Mouse (Mus musculus) midbrain, embryonic 14.5 days (tissue): Measurements from ENCODE around the gene Bnip2. TPM values are rescaled to one million over a fixed set of nuclear protein-coding genes. Genes with fewer than 3 reads are reported as not detected.
"Not testable (repeated sequence)": the region's sequence is repeated elsewhere in the genome, so short reads cannot be mapped to it uniquely, and the experiment has no call there.

ENCODE experiments used
- ATAC-seq: fragments of 200-750 bp; cut with Nextera tagmentation; 2 replicates; pipeline ENCODE4 v1.8.0; 2017; ENCODE audit warnings: moderate number of reproducible peaks, moderate library complexity; ENCODE audit not compliant: low FRiP score, low TSS enrichment
- DNase-seq: peaks from one replicate; pipeline ENCODE4 v3.0.0-alpha.2; 2015
- H3K27ac ChIP-seq: fragments of 300-500 bp; sonication (generic); replicated peaks from 2 replicates; pipeline ENCODE4 v1.5.1; 2014; ENCODE audit warnings: mild to moderate bottlenecking, low read depth, low read length, moderate library complexity
- H3K27me3 ChIP-seq: fragments of 300-500 bp; sonication (generic); 2 replicates; pipeline ENCODE4 v1.6.1; 2014; ENCODE audit warnings: low read length, control low read depth, mixed read lengths; ENCODE audit not compliant: control insufficient read depth, insufficient read depth
- H3K36me3 ChIP-seq: fragments of 300-500 bp; sonication (generic); 2 replicates; pipeline ENCODE4 v1.6.1; 2014; ENCODE audit warnings: low read length, control low read depth; ENCODE audit not compliant: control insufficient read depth, insufficient read depth
- H3K4me1 ChIP-seq: fragments of 300-500 bp; sonication (generic); 2 replicates; pipeline ENCODE4 v1.6.1; 2014; ENCODE audit warnings: mild to moderate bottlenecking, antibody characterized with exemption, low read length, control low read depth; ENCODE audit not compliant: control insufficient read depth, insufficient read depth
- H3K4me2 ChIP-seq: fragments of 300-500 bp; sonication (generic); 2 replicates; pipeline ENCODE4 v1.6.1; 2014; ENCODE audit warnings: mild to moderate bottlenecking, low read length, moderate library complexity
- H3K4me3 ChIP-seq: fragments of 300-500 bp; sonication (generic); replicated peaks from 2 replicates; pipeline ENCODE4 v1.5.1; 2014; ENCODE audit warnings: low read depth, low read length
- H3K9ac ChIP-seq: fragments of 300-500 bp; sonication (generic); replicated peaks from 2 replicates; pipeline ENCODE4 v1.6.1; 2014; ENCODE audit warnings: mild to moderate bottlenecking, low read length, moderate library complexity
- H3K9me3 ChIP-seq: fragments of 300-500 bp; sonication (generic); 2 replicates; pipeline ENCODE4 v1.6.1; 2016; ENCODE audit warnings: low read length, control low read depth, mixed read lengths; ENCODE audit not compliant: control insufficient read depth
- WGBS: fragments of 180-500 bp; shearing (Covaris S2); extraction: QIAGEN DNeasy Blood & Tissue Kit; methylation state at CpG from one replicate; pipeline ENCODE4 v1.1.7; 2014; 5-methylcytosine and 5-hydroxymethylcytosine counted together
- polyA plus RNA-seq: library from polyadenylated mRNA; unstranded; fragments of >200 nt; fragmentation: Nextera tagmentation; extraction: Ambion mirVana; gene quantifications from 2 replicates; pipeline ENCODE4 v1.2.1, GENCODE M21; 2014

The Bnip2 gene
- polyA plus RNA-seq, 1 experiment from 2014 or later, result 92.8 TPM

- 76% methylated on average over 1 of the region's 1 CpGs for WGBS
- no peak for ATAC-seq
Observed at GRCm38 (mm10) chr9:70021610-70022009, 32.3 kb downstream of the Bnip2 start.

GRCm38 (mm10) chr9:70022083-70022482 lies 32.8 kb downstream of the Bnip2 start:
- 97% methylated on average over 4 of the region's 4 CpGs for WGBS
- no peak for ATAC-seq
- no peaks in the 10 kb centered on the region for H3K9me3 ChIP-seq

More at GRCm38 (mm10) chr9:70021610-70022009, 32.3 kb downstream of the Bnip2 start:
- no peak overlapping the region for H3K4me2 ChIP-seq
- no peaks in the 10 kb centered on the region for H3K4me1 ChIP-seq
- no peak overlapping the region for H3K9ac ChIP-seq
- no peak overlapping the region for H3K27ac ChIP-seq
- no peak for DNase-seq
- H3K36me3 ChIP-seq, result peaks cover 24% of the 10 kb centered on the region
- no peaks in the 10 kb centered on the region for H3K9me3 ChIP-seq
- H3K27me3 ChIP-seq, result no peaks in the 10 kb centered on the region
- no peak overlapping the region for H3K4me3 ChIP-seq

GRCm38 (mm10) chr9:70023615-70024014 lies 34.3 kb downstream of the Bnip2 start:
- not testable (repeated sequence) for H3K4me1 ChIP-seq, DNase-seq, H3K4me2 ChIP-seq, H3K9ac ChIP-seq, H3K4me3 ChIP-seq, H3K27ac ChIP-seq, ATAC-seq, H3K27me3 ChIP-seq, H3K9me3 ChIP-seq
- peaks cover 22% of the 10 kb centered on the region for H3K36me3 ChIP-seq
- 80% methylated on average over 1 of the region's 1 CpGs for WGBS

More at GRCm38 (mm10) chr9:70022083-70022482, 32.8 kb downstream of the Bnip2 start:
- DNase-seq, result no peak
- Histone ChIP-seq H3K4me1 (no peaks in the 10 kb centered on the region), H3K27ac (no peak overlapping the region), H3K4me3 (no peak overlapping the region), H3K9ac (no peak overlapping the region), H3K4me2 (no peak overlapping the region), H3K36me3 (peaks cover 22% of the 10 kb centered on the region), H3K27me3 (no peaks in the 10 kb centered on the region)

DNA sequence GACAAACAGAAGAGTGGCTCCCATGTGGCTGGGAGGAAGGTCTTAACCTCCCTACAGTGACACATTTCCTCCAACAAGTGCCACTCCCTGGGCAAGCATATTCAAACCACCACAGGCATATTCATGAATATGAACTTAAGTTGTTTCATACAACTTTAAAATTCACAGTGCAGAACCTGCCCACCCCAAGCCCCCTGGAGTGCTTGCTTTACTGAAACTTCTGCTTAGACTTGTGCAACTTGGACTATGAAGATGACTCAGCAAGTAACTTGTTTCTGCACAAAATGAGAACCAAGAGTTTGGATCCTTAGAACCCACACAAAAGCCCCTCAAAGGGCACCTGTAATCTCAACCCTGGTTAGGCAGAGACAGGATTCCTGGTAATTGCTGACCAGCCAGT lies 35.4 kb downstream of the Bnip2 start:
- no peak overlapping the region for H3K4me2 ChIP-seq
- no peak for ATAC-seq

DNA sequence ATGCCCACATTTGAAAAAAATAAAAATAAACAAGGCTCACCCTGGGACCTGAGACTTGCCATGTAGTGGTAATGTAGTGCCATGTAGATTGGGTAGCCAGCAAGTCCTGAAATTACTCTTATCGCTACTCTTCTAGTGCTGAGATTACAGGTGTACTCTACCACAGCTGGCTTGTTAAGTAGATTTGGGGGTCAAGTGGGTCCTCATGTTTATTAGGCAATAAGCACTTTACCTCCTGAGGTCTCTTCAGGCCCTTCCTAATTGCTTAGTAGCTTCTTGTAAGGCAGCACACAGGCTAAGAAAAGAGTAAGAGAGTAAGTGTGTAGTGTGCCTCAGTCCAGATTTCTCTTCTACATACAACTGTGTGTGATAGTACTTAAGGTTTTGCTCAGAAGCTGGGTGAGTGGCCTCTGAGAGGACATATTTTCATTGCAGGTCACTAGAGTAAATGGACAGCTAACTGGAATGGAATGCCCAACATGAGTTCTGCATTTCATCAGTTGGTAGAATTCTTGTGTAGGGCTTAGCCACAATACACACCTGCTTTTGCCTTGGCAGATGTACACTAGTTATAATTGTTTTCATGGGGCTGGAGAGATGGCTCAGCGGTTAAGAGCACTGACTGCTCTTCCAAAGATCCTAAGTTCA lies 36.2 kb downstream of the Bnip2 start:
- DNase-seq (no peak), ATAC-seq (no peak)
- H3K27me3 ChIP-seq, result no peaks in the 10 kb centered on the region
- no peak overlapping the region for H3K4me2 ChIP-seq
- no peaks in the 10 kb centered on the region for H3K4me1 ChIP-seq
- 92% methylated on average over 2 of the region's 2 CpGs for WGBS
- no peak overlapping the region for H3K27ac ChIP-seq
- H3K9me3 ChIP-seq, result no peaks in the 10 kb centered on the region
- no peak overlapping the region for H3K9ac ChIP-seq
- no peak overlapping the region for H3K4me3 ChIP-seq
- H3K36me3 ChIP-seq, result peaks cover 10% of the 10 kb centered on the region

More for the DNA sequence above, 35.4 kb downstream of the Bnip2 start:
- no peaks in the 10 kb centered on the region for H3K4me1 ChIP-seq
- H3K9ac ChIP-seq, result no peak overlapping the region
- no peaks in the 10 kb centered on the region for H3K9me3 ChIP-seq
- no peak overlapping the region for H3K27ac ChIP-seq
- no peaks in the 10 kb centered on the region for H3K27me3 ChIP-seq
- no peak overlapping the region for H3K4me3 ChIP-seq
- H3K36me3 ChIP-seq, result peaks cover 16% of the 10 kb centered on the region
- DNase-seq, result no peak

GRCm38 (mm10) chr9:70032167-70032566 lies 42.9 kb downstream of the Bnip2 start:
- 94% methylated on average over 1 of the region's 1 CpGs for WGBS
- DNase-seq, result no peak
- no peak for ATAC-seq
- H3K9me3 ChIP-seq, result no peaks in the 10 kb centered on the region
- no peaks in the 10 kb centered on the region for H3K4me1 ChIP-seq
- H3K27ac ChIP-seq, result no peak overlapping the region
- H3K36me3 ChIP-seq, result no peaks in the 10 kb centered on the region
- no peak overlapping the region for H3K9ac ChIP-seq
- H3K27me3 ChIP-seq, result no peaks in the 10 kb centered on the region
- H3K4me2 ChIP-seq, result no peak overlapping the region
- no peak overlapping the region for H3K4me3 ChIP-seq

DNA sequence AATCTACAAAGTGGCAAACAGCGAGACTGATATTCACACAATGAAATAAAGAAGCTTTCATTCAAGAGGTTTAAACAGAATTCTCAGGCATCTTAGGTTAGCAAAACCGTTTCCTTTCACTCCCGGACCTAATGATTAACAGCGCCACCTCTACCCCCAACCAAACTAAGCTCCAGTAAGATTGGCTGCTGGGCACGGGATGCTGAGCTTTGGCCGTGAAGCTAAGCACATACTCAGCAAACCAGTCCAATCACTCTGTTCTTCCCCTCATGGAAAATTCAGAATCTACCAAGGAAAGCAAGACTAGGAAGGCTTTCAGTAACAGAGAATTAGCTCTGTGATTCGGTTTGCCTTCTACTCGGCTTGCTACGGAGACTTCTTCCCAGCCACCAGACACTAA lies 43.8 kb downstream of the Bnip2 start:
- no peak for DNase-seq
- Histone ChIP-seq H3K9ac (no peak overlapping the region), H3K4me2 (no peak overlapping the region), H3K36me3 (no peaks in the 10 kb centered on the region), H3K27me3 (no peaks in the 10 kb centered on the region), H3K4me3 (no peak overlapping the region), H3K27ac (no peak overlapping the region), H3K9me3 (no peaks in the 10 kb centered on the region), H3K4me1 (no peaks in the 10 kb centered on the region)
- ATAC-seq, result no peak
- 83% methylated on average over 9 of the region's 9 CpGs for WGBS

DNA sequence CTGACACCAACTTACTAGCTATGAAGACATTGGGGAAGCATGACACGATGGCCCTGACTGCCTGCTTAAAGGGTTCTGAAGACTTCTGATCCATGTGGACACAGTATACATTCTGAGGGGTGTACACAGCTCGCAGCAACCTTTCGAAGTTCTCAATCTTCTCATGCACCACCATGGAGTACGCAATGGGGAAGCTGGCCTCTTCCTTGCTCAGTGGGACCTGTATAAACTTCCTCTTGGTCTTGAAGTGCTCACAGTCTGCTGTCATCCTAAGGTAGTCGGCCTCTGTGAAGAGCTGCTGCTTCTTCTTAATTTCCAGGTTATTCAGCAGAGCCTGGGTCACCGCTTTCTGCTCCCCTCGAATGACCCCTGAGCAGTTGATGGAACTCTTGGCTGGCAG lies 45.4 kb downstream of the Bnip2 start:
- DNase-seq, result no peak
- WGBS, result 94% methylated on average over 7 of the region's 7 CpGs
- Histone ChIP-seq H3K4me1 (no peaks in the 10 kb centered on the region), H3K27me3 (no peaks in the 10 kb centered on the region), H3K9me3 (no peaks in the 10 kb centered on the region), H3K4me2 (no peak overlapping the region), H3K4me3 (no peak overlapping the region), H3K27ac (no peak overlapping the region), H3K36me3 (no peaks in the 10 kb centered on the region), H3K9ac (no peak overlapping the region)
- ATAC-seq, result no peak

- H3K9me3 ChIP-seq, result no peaks in the 10 kb centered on the region
- WGBS, result 77% methylated on average over 4 of the region's 4 CpGs
- no peak overlapping the region for H3K27ac ChIP-seq
- no peaks in the 10 kb centered on the region for H3K4me1 ChIP-seq
- ATAC-seq, result no peak
- DNase-seq, result no peak
- H3K4me3 ChIP-seq, result no peak overlapping the region
- no peak overlapping the region for H3K4me2 ChIP-seq
- H3K9ac ChIP-seq, result no peak overlapping the region
- no peaks in the 10 kb centered on the region for H3K36me3 ChIP-seq
- no peaks in the 10 kb centered on the region for H3K27me3 ChIP-seq
Observed at GRCm38 (mm10) chr9:70036646-70037045, 47.4 kb downstream of the Bnip2 start.
